Mouse (Mus musculus): ENCODE results near the gene Gm42906. TPM values are rescaled to one million over a fixed set of nuclear protein-coding genes. Genes with fewer than 3 reads are reported as not detected.

Gene Gm42906
- total and polyA plus RNA-seq, 3 experiments = not detected

DNA sequence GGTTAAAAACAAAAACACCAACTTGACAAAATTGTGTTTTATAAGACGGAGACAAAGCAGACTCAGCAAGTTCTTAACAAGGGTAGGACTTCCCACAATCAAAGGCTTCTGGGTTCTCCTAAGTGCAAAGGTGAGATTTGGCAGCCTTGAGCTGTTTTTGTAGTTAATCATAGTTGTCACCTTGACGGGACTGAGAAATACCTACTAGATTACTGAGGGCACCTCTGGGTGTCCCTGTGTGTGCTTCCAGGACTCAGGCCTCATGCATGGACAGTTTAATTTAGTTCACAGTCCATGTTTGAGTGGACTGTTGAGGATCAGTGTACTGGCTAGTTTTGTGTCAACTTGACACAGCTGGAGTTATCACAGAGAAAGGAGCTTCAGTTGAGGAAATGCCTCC, 403.5 kb downstream of the Gm42906 start:
- Histone ChIP-seq H3K9me3 (replicated peaks; ENCODE audit: insufficient read depth, low read length) (no peaks in the 10 kb centered on the region), H3K27me3 (ENCODE audit: control insufficient read depth in 1 of 2, insufficient read depth in 2 of 2, low read length in 2 of 2) (no peaks in the 10 kb centered on the region), H3K27ac (ENCODE audit: control insufficient read depth, low read depth, low read length) (no peak overlapping the region), H3K36me3 (ENCODE audit: control insufficient read depth in 1 of 2, insufficient read depth in 2 of 2, low read length in 2 of 2) (no peaks in the 10 kb centered on the region), H3K79me2 (ENCODE audit: control insufficient read depth, insufficient read depth, low read length, poor library complexity) (no peaks in the 10 kb centered on the region), H3K4me3 (ENCODE audit: control insufficient read depth in 1 of 2, insufficient read depth in 1 of 2, low read depth in 2 of 2, low read length in 2 of 2) (no peak overlapping the region), H3K4me1 (ENCODE audit: control insufficient read depth in 1 of 2, insufficient read depth in 2 of 2, low read length in 2 of 2) (no peaks in the 10 kb centered on the region), H3K9ac (ENCODE audit: control insufficient read depth, low read depth, low read length, poor library complexity, severe bottlenecking) (no peak overlapping the region)
- no peak for DNase-seq (ENCODE audit: low read depth, low spot score)
- TF ChIP-seq SIN3A (IDR thresholded peaks at IDR 0.05; ENCODE audit: low read length) = no peak
- TF ChIP-seq SMC3 (IDR thresholded peaks at IDR 0.05; ENCODE audit: low read depth, low read length) = no peak
- TF ChIP-seq E2F4 (IDR thresholded peaks at IDR 0.05; ENCODE audit: borderline replicate concordance, low read depth, low read length) = no peak
- no peak for TF ChIP-seq ZC3H11A (IDR thresholded peaks at IDR 0.05; ENCODE audit: low read depth, low read length)
- TF ChIP-seq ELF1 (IDR thresholded peaks at IDR 0.05; ENCODE audit: low read depth, low read length) = no peak
- TF ChIP-seq ZNF384 (IDR thresholded peaks at IDR 0.05; ENCODE audit: low read depth, low read length) = no peak
- TF ChIP-seq POLR2AphosphoS2 (IDR thresholded peaks at IDR 0.05; ENCODE audit: low read length) = no peak
- no peak for TF ChIP-seq EP300 (IDR thresholded peaks at IDR 0.05; ENCODE audit: low read depth in 1 of 2, low read length in 2 of 2)
- TF ChIP-seq TCF12 (IDR thresholded peaks at IDR 0.05; ENCODE audit: low read depth, low read length) = no peak
- no peak for TF ChIP-seq POLR2A (IDR thresholded peaks at IDR 0.05; ENCODE audit: control insufficient read depth in 1 of 2, insufficient read depth in 1 of 2, low read depth in 1 of 2, low read length in 2 of 2, poor library complexity in 1 of 2)
- TF ChIP-seq ZKSCAN1 (IDR thresholded peaks at IDR 0.05; ENCODE audit: low read depth, low read length) = no peak
- no peak for TF ChIP-seq POLR2AphosphoS5 (IDR thresholded peaks at IDR 0.05; ENCODE audit: borderline replicate concordance, low read depth, low read length)
- no peak for TF ChIP-seq CHD2 (IDR thresholded peaks at IDR 0.05; ENCODE audit: low read length)
- TF ChIP-seq MAX (IDR thresholded peaks at IDR 0.05; ENCODE audit: low read length) = no peak
- no peak for TF ChIP-seq MEF2A (IDR thresholded peaks at IDR 0.05; ENCODE audit: extremely low read depth, insufficient replicate concordance, low read depth, low read length, poor library complexity, severe bottlenecking)
- no peak for TF ChIP-seq RCOR1 (IDR thresholded peaks at IDR 0.05; ENCODE audit: low read depth, low read length)
- no peak for TF ChIP-seq BHLHE40 (IDR thresholded peaks at IDR 0.05; ENCODE audit: borderline replicate concordance, low read depth, low read length)
- no peak for TF ChIP-seq GATA1 (IDR thresholded peaks at IDR 0.05; ENCODE audit: low read depth, low read length)
- TF ChIP-seq KAT2A (conservative IDR thresholded peaks at IDR 0.05; ENCODE audit: low read depth, low read length) = no peak
- no peak for TF ChIP-seq RAD21 (IDR thresholded peaks at IDR 0.05; ENCODE audit: low read depth, low read length)

DNA sequence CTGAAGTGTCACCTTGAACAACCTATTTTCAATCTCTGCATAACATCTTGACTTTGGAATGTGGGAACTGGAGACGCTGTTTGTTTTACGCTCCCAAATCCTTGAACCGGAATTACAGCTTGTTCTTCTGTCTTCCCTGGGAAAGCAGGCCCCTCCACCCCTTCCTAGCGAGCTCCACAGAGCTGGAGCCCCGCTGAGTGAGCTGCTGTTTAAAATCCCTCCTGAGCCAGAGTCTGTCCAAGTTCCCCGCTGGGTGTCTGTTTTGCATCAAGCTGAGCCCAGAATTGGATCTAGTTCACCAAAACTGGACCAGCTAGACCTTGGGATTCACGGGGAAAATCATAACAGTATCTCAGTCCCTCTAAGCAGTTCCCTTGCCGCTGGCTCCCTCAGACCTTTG, 404.5 kb downstream of the Gm42906 start:
- DNase-seq (ENCODE audit: low read depth, low spot score) = no peak
- Histone ChIP-seq H3K27ac (ENCODE audit: control insufficient read depth, low read depth, low read length) (no peak overlapping the region), H3K4me3 (ENCODE audit: control insufficient read depth in 1 of 2, insufficient read depth in 1 of 2, low read depth in 2 of 2, low read length in 2 of 2) (no peak overlapping the region), H3K9me3 (replicated peaks; ENCODE audit: insufficient read depth, low read length) (no peaks in the 10 kb centered on the region), H3K4me1 (ENCODE audit: control insufficient read depth in 1 of 2, insufficient read depth in 2 of 2, low read length in 2 of 2) (no peaks in the 10 kb centered on the region), H3K79me2 (ENCODE audit: control insufficient read depth, insufficient read depth, low read length, poor library complexity) (no peaks in the 10 kb centered on the region), H3K36me3 (ENCODE audit: control insufficient read depth in 1 of 2, insufficient read depth in 2 of 2, low read length in 2 of 2) (no peaks in the 10 kb centered on the region), H3K27me3 (ENCODE audit: control insufficient read depth in 1 of 2, insufficient read depth in 2 of 2, low read length in 2 of 2) (no peaks in the 10 kb centered on the region), H3K9ac (ENCODE audit: control insufficient read depth, low read depth, low read length, poor library complexity, severe bottlenecking) (no peak overlapping the region)
- no peak for TF ChIP-seq MAX (IDR thresholded peaks at IDR 0.05; ENCODE audit: low read length)
- TF ChIP-seq JUND (IDR thresholded peaks at IDR 0.05; ENCODE audit: low read depth, low read length) = no peak
- TF ChIP-seq ZKSCAN1 (IDR thresholded peaks at IDR 0.05; ENCODE audit: low read depth, low read length) = no peak
- no peak for TF ChIP-seq MXI1 (IDR thresholded peaks at IDR 0.05; ENCODE audit: low read depth, low read length)
- TF ChIP-seq UBTF (IDR thresholded peaks at IDR 0.05; ENCODE audit: borderline replicate concordance, insufficient read depth, low read depth, low read length) = no peak
- TF ChIP-seq USF2 (IDR thresholded peaks at IDR 0.05; ENCODE audit: borderline replicate concordance in 1 of 2, insufficient read depth in 1 of 2, low read depth in 1 of 2, low read length in 2 of 2) = no peak
- TF ChIP-seq TBP (IDR thresholded peaks at IDR 0.05; ENCODE audit: low read depth, low read length) = no peak
- TF ChIP-seq GABPA (IDR thresholded peaks at IDR 0.05; ENCODE audit: low read depth, low read length) = no peak
- TF ChIP-seq MYB (IDR thresholded peaks at IDR 0.05; ENCODE audit: low read depth, low read length) = no peak

All from MEL (cell line).